Mouse (Mus musculus): ENCODE results near the gene Ccdc121.
A peak's percentile ranks its signal among the peaks of the same experiment; 100 is the strongest.
"Not testable (repeated sequence)": the region's sequence is repeated elsewhere in the genome, so short reads cannot be mapped to it uniquely, and the experiment has no call there.

Gene Ccdc121

GRCm38 (mm10) chr1:181512430-181513129 is 1.3 kb upstream of the Ccdc121 start:
- DNase-seq (ENCODE audit: low spot score in 2 of 2) = no peak

GRCm38 (mm10) chr1:181510855-181511254 is 396 bp downstream of the Ccdc121 start:
- not testable (repeated sequence) for DNase-seq (ENCODE audit: low spot score in 2 of 2)

DNA sequence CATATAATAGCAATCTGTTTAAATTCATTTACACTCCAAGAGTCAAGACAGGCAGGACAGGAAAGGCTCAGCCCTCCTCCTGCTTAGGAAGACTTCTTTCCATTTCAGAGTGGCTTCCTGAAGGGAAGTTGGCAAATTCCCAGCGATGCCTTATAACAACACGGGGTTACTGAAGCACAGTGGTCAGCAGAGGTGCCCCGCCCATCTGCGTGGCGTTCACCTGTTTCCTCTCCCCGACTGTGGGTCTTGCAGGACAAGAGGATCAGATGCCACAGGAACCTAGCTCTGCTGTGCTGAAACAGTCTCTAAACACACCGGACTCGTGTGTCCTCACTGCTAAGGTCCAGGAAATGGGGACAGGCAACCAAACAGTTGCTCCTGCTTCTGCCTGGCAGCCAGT is 5.9 kb downstream of the Ccdc121 start:
- no peak for DNase-seq (ENCODE audit: low spot score in 2 of 2)

DNA sequence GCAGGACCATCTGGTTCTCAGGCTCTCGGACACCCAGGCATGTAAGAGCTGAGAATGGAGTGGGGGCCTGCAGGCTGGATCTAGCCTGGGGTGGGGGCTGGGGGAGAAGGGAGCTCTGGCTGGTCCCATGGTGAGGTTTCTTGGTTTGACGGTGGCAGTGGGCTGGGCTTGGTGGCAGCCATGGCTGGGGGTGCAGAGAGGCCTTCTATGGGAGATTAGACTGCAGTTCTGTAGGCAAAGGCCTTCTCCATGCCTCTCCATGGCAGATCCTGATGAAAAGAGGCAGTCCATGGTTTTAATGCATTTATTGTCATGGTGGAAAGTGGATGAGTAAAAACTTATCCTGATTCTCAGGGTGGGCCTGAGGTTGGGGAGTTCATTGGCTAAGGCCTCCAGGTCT is 7.8 kb downstream of the Ccdc121 start:
- DNase-seq (ENCODE audit: low spot score in 2 of 2) = no peak

DNA sequence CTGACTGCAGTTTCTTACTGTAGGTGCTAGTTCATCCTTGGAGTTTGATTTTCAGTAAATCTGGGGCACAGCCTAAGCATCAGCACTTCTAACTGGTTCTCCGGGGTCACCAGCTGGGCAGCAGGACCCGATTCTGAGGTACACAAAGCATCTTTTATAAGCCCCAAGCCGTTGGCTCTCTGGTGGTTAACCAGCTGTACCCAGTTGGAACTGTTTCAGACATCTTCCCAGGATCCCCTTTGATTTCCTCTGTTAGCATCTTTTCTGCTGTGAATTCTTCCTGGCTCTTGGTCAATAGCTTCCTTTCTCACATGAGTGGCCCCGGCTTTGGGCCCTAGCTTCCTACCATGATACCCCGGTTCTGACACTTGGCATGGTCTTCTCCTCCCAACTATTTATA is 26.6 kb downstream of the Ccdc121 start:
- DNase-seq (ENCODE audit: low spot score in 2 of 2) = peak in 1 of 2 experiments; percentile 44

DNA sequence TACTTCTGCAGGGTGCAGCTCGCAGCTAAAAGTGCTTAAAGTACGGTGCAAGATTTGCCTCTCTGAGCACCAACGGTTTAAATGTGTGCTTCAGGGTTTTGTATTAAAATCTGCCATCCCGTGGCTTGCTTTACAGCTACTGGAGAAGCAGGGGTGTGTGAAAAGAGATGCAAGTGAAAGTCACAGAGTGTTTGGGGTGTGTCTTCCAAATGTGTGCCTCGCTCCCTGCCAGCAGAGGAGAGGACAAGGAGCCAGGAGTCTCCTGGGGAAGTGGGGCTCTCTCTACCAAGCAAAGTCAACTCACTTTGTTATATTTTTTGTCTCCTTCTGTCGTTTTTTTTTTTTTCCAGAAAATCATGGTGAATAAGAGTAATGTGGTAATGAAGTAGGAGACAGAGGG is 34.7 kb downstream of the Ccdc121 start:
- DNase-seq (ENCODE audit: low spot score in 2 of 2) = no peak

DNA sequence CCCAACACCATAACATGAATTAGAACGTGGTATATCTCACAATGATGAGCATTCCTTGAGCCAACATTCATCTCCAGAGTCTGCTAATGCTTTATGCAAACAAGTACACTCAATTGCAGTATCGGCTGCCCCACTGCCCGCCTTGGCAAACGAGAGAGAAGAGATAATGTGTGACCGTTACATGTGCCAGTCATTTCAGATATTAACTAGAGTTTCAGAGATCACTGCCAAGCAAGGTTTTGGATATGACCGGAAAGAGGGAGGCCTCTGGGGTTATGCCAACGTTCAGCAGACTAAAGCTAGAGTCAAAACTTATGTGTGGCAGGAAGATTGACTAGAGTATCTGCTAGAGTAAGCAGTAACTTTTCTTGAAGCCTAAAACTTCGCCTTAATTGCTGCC is 35.1 kb downstream of the Ccdc121 start:
- no peak for DNase-seq (ENCODE audit: low spot score in 2 of 2)

DNA sequence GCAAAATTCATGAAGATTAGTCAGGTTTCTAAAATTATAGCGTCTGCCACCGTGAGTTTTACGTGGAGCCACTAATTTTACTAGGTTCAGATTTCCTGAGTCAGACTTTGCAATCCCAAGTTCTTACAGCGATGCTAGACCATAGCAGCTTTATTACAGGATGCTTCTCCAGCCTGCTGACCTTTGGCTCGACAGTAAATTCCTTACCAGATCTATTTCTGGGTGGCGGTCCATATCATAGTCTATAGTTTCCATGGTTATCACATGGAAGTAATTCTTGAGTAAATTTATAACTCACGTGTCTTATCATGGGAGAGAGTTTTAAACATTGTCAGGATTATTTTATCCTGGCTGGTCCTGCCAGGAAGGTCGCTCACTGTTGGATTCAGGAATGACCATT is 41.8 kb downstream of the Ccdc121 start:
- no peak for DNase-seq (ENCODE audit: low spot score in 2 of 2)

- no peak for DNase-seq (ENCODE audit: low spot score in 2 of 2)
These were observed 44.0 kb downstream of the Ccdc121 start for GRCm38 (mm10) chr1:181467321-181467670.

DNA sequence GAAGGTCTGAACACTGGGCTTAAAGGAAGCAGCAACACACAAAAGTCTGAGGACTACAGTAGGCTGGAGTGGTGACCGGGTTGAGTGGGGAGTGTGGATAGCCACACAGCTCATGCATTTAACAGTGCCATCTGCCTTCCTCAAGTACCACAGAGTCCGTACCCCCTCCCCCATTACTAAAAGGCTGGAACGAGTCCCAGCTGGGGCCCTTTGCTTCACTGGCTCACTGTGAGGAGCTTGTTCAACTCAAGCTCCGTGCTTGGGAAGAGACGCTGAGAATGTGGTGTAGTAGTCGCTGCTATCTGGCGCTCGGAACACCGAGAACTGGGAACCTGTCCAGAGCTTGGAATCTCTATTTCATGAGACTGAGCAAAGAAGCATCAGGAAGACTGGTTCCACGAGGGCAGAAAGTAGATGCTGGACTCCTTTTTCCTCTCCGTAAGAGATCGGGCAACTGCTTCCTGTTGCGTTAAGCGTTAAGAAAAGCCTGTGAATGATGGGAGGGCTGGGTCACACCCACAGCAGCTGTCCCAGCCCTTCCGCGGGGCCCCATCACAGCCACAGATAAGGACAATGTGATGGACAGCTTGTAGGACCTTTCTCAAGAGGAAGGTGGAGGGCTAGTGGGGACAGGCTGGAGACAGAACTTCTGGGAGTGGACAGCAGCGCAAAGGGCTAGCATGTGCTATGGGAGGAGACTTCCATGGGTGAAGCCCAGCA is 44.5 kb downstream of the Ccdc121 start:
- DNase-seq (ENCODE audit: low spot score in 2 of 2) = peak in 1 of 2 experiments; percentile 68

DNA sequence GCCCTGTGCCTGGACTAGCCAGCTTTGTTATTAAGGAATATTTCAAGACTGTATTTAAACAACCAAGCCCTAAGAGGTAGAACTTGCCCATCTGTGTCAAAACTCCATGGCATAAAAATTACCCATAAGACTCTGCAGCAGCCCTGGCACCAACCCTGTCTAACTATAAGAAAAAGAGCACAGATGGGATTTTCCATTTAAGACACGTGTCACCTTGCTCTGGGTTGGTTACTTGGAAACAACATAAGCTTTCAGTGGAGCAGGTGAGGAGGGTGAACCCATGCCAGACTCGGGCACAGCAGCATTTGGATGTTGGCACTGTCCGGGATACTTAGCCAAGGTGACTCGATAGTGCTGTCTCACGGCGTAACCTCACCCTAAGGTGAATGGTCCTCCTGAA is 45.2 kb downstream of the Ccdc121 start:
- no peak for DNase-seq (ENCODE audit: low spot score in 2 of 2)

DNA sequence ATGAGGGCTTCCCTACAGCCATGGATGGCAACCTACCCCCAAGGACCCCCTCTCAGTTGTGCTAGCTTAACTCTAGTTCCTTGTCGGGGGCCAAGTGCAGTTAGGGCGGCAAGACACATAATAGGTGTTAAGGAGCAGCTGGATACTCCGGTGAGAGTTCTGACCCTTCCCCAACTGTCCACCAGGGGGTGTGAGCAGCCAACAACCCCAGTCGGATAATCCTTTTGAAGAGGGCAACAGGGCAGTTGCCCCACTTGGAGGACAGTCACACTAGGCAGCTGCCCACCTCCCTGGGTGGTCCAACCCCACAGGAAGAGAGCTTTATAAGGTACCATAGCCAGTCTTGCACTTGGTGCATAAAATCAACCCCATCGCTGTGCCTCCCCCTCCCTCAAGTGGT is 46.2 kb downstream of the Ccdc121 start:
- peak in 1 of 2 experiments; percentile 19 for DNase-seq (ENCODE audit: low spot score in 2 of 2)

- no peak for DNase-seq (ENCODE audit: low spot score in 2 of 2)
These were observed 48.4 kb downstream of the Ccdc121 start for GRCm38 (mm10) chr1:181462906-181463179.

- DNase-seq (ENCODE audit: low spot score in 2 of 2) = no peak
These were observed 49.0 kb downstream of the Ccdc121 start for GRCm38 (mm10) chr1:181462051-181462905.

- no peak for DNase-seq (ENCODE audit: low spot score in 2 of 2)
These were observed 49.8 kb downstream of the Ccdc121 start for GRCm38 (mm10) chr1:181461484-181461883.

DNA sequence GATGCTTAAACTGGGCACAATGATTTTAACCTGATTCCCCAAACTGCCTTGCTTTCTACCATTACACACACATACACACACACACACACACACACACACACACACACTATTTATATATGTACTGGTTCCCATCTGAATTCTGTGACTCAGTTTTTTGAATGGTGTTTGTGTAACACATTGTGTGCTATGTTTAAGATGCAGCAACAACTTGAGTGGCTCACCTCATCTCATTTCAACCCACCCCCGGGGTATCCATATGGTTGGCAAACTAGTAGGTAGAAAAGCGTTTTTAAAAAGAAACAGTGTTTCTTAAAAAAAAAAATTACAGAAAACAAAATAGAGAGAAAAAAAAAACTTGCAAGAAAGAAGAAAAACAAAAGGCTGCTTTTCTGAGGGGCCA is 51.0 kb downstream of the Ccdc121 start:
- no peak for DNase-seq (ENCODE audit: low spot score in 2 of 2)
